Mouse (Mus musculus): ENCODE measurements around the gene Rbm18. TPM values are rescaled to one million over a fixed set of nuclear protein-coding genes. Genes with fewer than 3 reads are reported as not detected.

Gene Rbm18
- polyA plus RNA-seq, 2 experiments = 46.7 to 69.7 TPM

GRCm38 (mm10) chr2:36082802-36083580 is 53.6 kb downstream of the Rbm18 start:
- Histone ChIP-seq H3K36me3 (ENCODE audit: control insufficient read depth, insufficient read depth, low read length) (no peaks in the 10 kb centered on the region), H3K27ac (replicated peaks; ENCODE audit: low read depth, low read length) (no peak overlapping the region), H3K9ac (ENCODE audit: low read depth, low read length, severe bottlenecking) (no peak overlapping the region), H3K27me3 (ENCODE audit: control insufficient read depth, insufficient read depth, low read length) (no peaks in the 10 kb centered on the region; the same call in 1 of the 2 replicates), H3K4me3 (replicated peaks; ENCODE audit: low read length) (no peak overlapping the region), H3K4me2 (replicated peaks; ENCODE audit: low read depth, low read length, severe bottlenecking) (no peak overlapping the region), H3K9me3 (ENCODE audit: control insufficient read depth, low read length) (no peaks in the 10 kb centered on the region), H3K4me1 (ENCODE audit: control insufficient read depth, insufficient read depth, low read length) (peaks cover 2% of the 10 kb centered on the region; the same call in 1 of the 2 replicates)
- TF ChIP-seq POLR2A (IDR thresholded peaks at IDR 0.05; ENCODE audit: borderline replicate concordance, extremely low read depth, insufficient read depth, insufficient read length) = no peak
- DNase-seq (ENCODE audit: low spot score) (no peak), ATAC-seq (ENCODE audit: low FRiP score, low read depth) (no peak)
- 81% methylated on average over 9 of the region's 9 CpGs for WGBS

GRCm38 (mm10) chr2:36081446-36081845 is 55.1 kb downstream of the Rbm18 start:
- WGBS = 21% methylated on average over 9 of the region's 9 CpGs
- ATAC-seq (ENCODE audit: low FRiP score, low read depth) (no peak), DNase-seq (ENCODE audit: low spot score) (no peak)
- H3K4me2 ChIP-seq (replicated peaks; ENCODE audit: low read depth, low read length, severe bottlenecking) = no peak overlapping the region
- H3K9ac ChIP-seq (ENCODE audit: low read depth, low read length, severe bottlenecking) = no peak overlapping the region
- H3K27ac ChIP-seq (replicated peaks; ENCODE audit: low read depth, low read length) = no peak overlapping the region
- H3K36me3 ChIP-seq (ENCODE audit: control insufficient read depth, insufficient read depth, low read length) = no peaks in the 10 kb centered on the region
- peaks cover 10% of the 10 kb centered on the region; the same call in 1 of the 2 replicates for H3K4me1 ChIP-seq (ENCODE audit: control insufficient read depth, insufficient read depth, low read length)
- no peak for TF ChIP-seq POLR2A (IDR thresholded peaks at IDR 0.05; ENCODE audit: borderline replicate concordance, extremely low read depth, insufficient read depth, insufficient read length)
- no peak overlapping the region for H3K4me3 ChIP-seq (replicated peaks; ENCODE audit: low read length)
- no peaks in the 10 kb centered on the region for H3K27me3 ChIP-seq (ENCODE audit: control insufficient read depth, insufficient read depth, low read length)
- no peaks in the 10 kb centered on the region for H3K9me3 ChIP-seq (ENCODE audit: control insufficient read depth, low read length)

- Histone ChIP-seq H3K36me3 (ENCODE audit: control insufficient read depth, insufficient read depth, low read length) (no peaks in the 10 kb centered on the region), H3K4me1 (ENCODE audit: control insufficient read depth, insufficient read depth, low read length) (peaks cover 10% of the 10 kb centered on the region; the same call in 1 of the 2 replicates), H3K9ac (ENCODE audit: low read depth, low read length, severe bottlenecking) (0 out of 2 replicates have a peak overlapping the region, but pooled peaks have one; percentile 16), H3K27me3 (ENCODE audit: control insufficient read depth, insufficient read depth, low read length) (no peaks in the 10 kb centered on the region), H3K27ac (replicated peaks; ENCODE audit: low read depth, low read length) (no peak overlapping the region), H3K4me3 (replicated peaks; ENCODE audit: low read length) (no peak overlapping the region), H3K9me3 (ENCODE audit: control insufficient read depth, low read length) (no peaks in the 10 kb centered on the region), H3K4me2 (replicated peaks; ENCODE audit: low read depth, low read length, severe bottlenecking) (peak overlapping the region; percentile 7; the same call in 1 of the 2 replicates)
- no peak for TF ChIP-seq POLR2A (IDR thresholded peaks at IDR 0.05; ENCODE audit: borderline replicate concordance, extremely low read depth, insufficient read depth, insufficient read length)
- DNase-seq (ENCODE audit: low spot score) (no peak), ATAC-seq (ENCODE audit: low FRiP score, low read depth) (no peak)
- WGBS = 9% methylated on average over 11 of the region's 11 CpGs
Observed at GRCm38 (mm10) chr2:36077160-36077761, 59.3 kb downstream of the Rbm18 start.

- DNase-seq (ENCODE audit: low spot score) (no peak), ATAC-seq (ENCODE audit: low FRiP score, low read depth) (no peak)
- H3K9ac ChIP-seq (ENCODE audit: low read depth, low read length, severe bottlenecking) = no peak overlapping the region
- no peak overlapping the region for H3K4me3 ChIP-seq (replicated peaks; ENCODE audit: low read length)
- no peaks in the 10 kb centered on the region for H3K27me3 ChIP-seq (ENCODE audit: control insufficient read depth, insufficient read depth, low read length)
- H3K27ac ChIP-seq (replicated peaks; ENCODE audit: low read depth, low read length) = no peak overlapping the region
- no peak for TF ChIP-seq POLR2A (IDR thresholded peaks at IDR 0.05; ENCODE audit: borderline replicate concordance, extremely low read depth, insufficient read depth, insufficient read length)
- WGBS = 91% methylated on average over 5 of the region's 5 CpGs
- no peaks in the 10 kb centered on the region for H3K9me3 ChIP-seq (ENCODE audit: control insufficient read depth, low read length)
- H3K4me2 ChIP-seq (replicated peaks; ENCODE audit: low read depth, low read length, severe bottlenecking) = no peak overlapping the region
- peaks cover 10% of the 10 kb centered on the region; the same call in 1 of the 2 replicates for H3K4me1 ChIP-seq (ENCODE audit: control insufficient read depth, insufficient read depth, low read length)
- no peaks in the 10 kb centered on the region for H3K36me3 ChIP-seq (ENCODE audit: control insufficient read depth, insufficient read depth, low read length)
Observed at GRCm38 (mm10) chr2:36075210-36075609, 61.4 kb downstream of the Rbm18 start.

GRCm38 (mm10) chr2:36073781-36074180 is 62.8 kb downstream of the Rbm18 start:
- Histone ChIP-seq H3K4me3 (replicated peaks; ENCODE audit: low read length) (no peak overlapping the region), H3K4me1 (ENCODE audit: control insufficient read depth, insufficient read depth, low read length) (peaks cover 10% of the 10 kb centered on the region; the same call in 1 of the 2 replicates), H3K9me3 (ENCODE audit: control insufficient read depth, low read length) (no peaks in the 10 kb centered on the region), H3K27ac (replicated peaks; ENCODE audit: low read depth, low read length) (no peak overlapping the region), H3K27me3 (ENCODE audit: control insufficient read depth, insufficient read depth, low read length) (no peaks in the 10 kb centered on the region), H3K4me2 (replicated peaks; ENCODE audit: low read depth, low read length, severe bottlenecking) (no peak overlapping the region), H3K36me3 (ENCODE audit: control insufficient read depth, insufficient read depth, low read length) (no peaks in the 10 kb centered on the region), H3K9ac (ENCODE audit: low read depth, low read length, severe bottlenecking) (no peak overlapping the region)
- 58% methylated on average over 3 of the region's 3 CpGs for WGBS
- DNase-seq (ENCODE audit: low spot score) = no peak
- no peak for ATAC-seq (ENCODE audit: low FRiP score, low read depth)
- no peak for TF ChIP-seq POLR2A (IDR thresholded peaks at IDR 0.05; ENCODE audit: borderline replicate concordance, extremely low read depth, insufficient read depth, insufficient read length)

All from limb, embryonic 14.5 days (tissue).